Mouse (Mus musculus) embryo, embryonic 10.5 days (tissue): Measurements from ENCODE around the gene Shcbp1l.
"Not testable (repeated sequence)": the region's sequence is repeated elsewhere in the genome, so short reads cannot be mapped to it uniquely, and the experiment has no call there.

Experiments
- DNase-seq: peaks from one replicate; pipeline ENCODE4 v3.0.0-alpha.2; 2015; ENCODE audit warnings: low spot score

Gene Shcbp1l

DNA sequence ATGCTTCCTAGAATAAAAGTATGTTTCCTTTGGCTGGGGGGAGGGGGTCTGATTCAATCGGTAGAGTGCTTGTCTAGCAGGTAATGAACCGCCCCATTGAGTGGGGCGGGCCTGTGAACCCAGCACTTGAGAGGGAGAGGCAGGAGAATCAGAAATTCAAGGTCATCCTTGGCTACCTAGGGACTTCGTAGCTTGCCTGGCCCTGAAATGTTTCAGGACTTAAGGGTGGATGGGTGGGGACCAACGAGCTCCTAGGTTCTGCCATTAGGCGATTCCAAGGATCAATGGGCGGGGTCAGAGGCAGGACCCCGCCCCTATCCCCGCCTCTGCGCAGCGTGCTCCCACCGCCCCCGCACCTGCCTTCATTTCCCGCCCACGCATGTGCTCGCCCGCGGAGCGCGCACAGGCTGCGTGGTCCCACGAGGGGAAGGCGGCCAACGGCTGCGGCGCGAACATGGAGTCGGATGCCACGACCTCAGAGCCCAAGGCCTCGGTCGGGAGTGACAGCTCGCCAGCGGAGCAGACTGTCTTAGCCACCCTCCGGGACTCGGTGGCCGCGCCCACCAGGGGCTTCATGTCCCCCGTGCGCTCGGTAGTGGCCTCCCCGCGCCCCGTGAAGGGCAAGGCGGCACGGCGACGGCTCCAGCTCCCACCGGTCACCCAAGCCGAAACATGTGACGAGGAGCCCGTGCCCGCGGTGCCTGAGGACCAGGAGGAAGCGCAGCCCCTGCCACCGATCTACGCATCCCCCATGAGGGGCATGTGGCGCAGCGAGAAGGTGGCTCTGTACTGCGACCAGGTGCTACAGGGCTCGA, at the start of gene Shcbp1l:
Shcbp1l (plus strand) TSS at position 393 of the 815 bp plus-strand sequence.
- DNase-seq: peak; percentile 84

DNA sequence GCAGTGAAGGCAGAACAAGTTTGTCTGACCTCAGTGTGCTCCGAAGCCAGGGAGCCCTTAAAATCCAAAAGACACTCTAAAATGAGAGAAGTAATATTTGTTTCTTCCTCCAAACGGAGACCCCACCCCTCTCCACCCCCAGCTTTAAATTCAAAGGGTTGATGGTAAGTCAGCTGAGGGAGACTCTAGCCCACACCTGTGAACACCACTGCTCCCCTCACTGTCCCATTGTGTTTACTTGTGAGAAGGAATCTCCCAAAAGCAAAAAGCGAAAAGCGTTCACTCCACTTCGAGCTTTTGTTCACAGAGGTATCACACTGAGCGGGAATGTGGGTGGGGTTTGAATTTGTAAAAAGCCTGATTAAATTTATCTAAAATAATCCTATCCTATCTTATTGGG, 48.5 kb upstream of the Shcbp1l start:
- no peak for DNase-seq

DNA sequence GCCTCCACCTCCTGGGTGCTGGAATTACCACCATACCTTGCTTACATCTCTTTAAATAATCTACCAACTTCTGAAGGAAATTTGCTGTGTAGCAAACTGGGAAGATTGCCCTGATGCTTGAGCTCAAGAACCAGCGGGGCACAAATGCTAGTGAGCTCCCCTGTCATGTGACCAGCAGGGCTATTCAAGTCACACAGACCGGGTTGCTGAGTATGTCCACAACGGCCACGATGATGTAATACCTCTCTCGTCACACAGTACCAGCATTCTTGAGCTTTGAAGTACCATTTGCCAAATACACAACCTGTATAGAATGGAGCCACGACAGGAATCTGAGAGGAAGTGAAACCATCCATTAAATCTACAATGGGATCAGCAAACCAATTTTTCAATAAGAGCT, 46.4 kb upstream of the Shcbp1l start:
- DNase-seq: no peak

- no peak for DNase-seq
Observed at GRCm38 (mm10) chr1:153379832-153380231, 45.1 kb upstream of the Shcbp1l start.

DNA sequence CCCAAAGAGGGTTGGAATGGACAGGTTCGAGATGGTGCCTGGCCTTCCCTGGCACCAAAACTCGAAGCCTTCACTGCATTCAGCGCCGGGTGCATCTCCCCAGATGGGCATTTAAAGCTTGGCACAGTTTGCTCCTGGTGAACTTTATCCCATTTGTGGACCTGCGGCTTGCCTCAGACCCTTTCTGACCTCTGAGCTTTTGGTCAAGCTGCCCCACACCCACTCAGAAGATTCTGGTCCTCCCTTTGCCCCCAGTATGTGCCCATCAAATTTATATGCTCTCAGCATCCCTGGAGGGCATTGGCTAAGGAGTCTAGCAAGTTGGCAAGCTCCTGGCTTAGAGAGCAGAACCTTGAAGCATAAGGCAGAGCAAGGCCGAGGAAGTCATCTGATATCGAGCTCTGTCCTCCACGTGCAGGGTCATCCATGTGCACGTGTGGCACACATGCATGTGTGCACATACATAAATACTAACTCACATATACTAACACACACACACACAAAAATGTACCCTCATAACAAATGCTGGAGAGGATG, 44.1 kb upstream of the Shcbp1l start:
- no peak for DNase-seq

GRCm38 (mm10) chr1:153385081-153385480, 39.9 kb upstream of the Shcbp1l start:
- DNase-seq: no peak

DNA sequence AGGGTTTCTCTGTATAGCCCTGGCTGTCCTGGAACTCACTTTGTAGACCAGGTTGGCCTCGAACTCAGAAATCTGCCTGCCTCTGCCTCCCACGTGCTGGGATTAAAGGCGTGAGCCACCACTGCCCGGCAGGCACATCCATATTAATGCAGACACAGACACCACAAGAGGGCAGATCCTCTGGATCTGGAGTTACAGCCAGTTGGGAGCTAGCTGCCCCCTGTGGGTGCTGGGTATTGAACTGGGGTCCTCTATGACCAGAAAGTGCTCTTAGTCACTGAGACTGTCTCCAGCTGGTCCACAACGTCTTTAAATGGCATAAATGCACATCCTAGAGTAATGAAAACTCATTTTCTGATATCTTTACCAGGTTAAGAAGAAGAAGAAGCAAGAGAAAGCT, 39.3 kb upstream of the Shcbp1l start:
- not testable (repeated sequence) for DNase-seq

- DNase-seq: peak; percentile 93
Observed at GRCm38 (mm10) chr1:153386271-153387069, 38.5 kb upstream of the Shcbp1l start.

GRCm38 (mm10) chr1:153395706-153396105, 29.3 kb upstream of the Shcbp1l start:
- DNase-seq: not testable (repeated sequence)

DNA sequence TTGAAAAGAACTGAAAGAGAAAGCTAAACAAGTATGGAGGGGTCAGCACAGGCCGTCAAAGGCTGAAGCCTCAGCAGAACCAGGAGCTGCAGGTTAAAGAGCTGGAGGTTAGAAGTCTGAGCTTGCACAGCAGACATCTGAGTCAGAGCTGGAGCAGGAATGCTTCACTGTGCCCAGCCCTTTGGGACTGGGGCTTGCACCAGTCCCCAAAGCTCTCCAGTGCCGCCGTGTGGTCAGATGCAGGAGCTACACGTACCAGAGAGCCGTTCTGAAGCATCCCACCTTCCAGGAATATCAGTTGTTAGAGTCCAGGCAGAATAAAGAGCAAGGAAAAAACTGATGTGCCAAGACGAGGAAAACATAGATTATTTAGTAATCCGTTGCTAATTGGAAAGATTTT, 23.2 kb upstream of the Shcbp1l start:
- DNase-seq: peak; percentile 87

- DNase-seq: not testable (repeated sequence)
Observed at GRCm38 (mm10) chr1:153407641-153408040, 17.3 kb upstream of the Shcbp1l start.

DNA sequence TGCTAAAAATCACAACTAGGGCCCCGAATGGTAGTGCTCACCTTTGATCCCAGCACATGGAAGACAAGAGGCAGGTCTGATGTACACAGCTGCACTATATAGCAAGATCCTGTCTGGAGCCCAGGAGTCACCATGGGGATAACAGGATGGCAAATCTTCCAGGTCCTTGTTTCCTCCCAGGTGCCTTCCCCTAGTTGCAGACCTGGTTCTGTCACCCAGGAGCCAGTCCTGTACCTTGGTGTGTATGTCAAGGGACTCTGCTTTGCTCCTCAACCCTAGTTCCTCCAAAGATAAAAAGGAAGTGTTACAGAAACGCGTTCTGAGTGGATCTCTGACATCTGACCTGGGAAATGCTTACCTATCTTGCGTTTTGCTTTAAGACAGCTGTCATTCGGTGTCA, 16.7 kb upstream of the Shcbp1l start:
- not testable (repeated sequence) for DNase-seq

GRCm38 (mm10) chr1:153410915-153411314, 14.0 kb upstream of the Shcbp1l start:
- DNase-seq: not testable (repeated sequence)

GRCm38 (mm10) chr1:153411723-153412122, 13.2 kb upstream of the Shcbp1l start:
- no peak for DNase-seq

GRCm38 (mm10) chr1:153412663-153413396, 12.1 kb upstream of the Shcbp1l start:
- not testable (repeated sequence) for DNase-seq

DNA sequence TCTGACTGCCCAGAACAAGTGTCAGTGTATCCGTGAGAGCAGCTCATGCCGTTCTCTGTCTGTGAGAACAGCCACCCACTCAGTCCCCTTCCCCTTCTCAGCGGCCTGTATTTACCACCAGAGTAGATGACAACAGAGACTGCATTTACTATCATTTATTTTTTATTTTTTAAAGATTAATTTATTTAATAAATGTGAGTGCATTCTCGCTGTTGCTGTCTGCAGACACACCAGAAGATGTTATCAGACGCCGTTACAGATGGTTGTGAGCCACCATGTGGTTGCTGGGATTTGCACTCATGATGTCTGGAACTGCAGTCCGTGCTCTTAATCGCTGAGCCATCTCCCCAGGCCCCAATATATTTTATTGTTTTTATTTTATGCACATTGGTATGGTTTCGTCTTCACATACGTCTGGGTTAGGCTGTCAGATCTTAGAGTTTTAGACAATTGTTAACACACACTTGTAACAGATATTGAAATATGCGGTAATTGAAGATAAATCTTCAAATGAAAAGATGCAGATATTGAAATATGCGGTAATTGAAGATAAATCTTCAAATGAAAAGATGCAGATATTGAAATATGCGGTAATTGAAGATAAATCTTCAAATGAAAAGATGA, 11.5 kb upstream of the Shcbp1l start:
- DNase-seq: not testable (repeated sequence)

DNA sequence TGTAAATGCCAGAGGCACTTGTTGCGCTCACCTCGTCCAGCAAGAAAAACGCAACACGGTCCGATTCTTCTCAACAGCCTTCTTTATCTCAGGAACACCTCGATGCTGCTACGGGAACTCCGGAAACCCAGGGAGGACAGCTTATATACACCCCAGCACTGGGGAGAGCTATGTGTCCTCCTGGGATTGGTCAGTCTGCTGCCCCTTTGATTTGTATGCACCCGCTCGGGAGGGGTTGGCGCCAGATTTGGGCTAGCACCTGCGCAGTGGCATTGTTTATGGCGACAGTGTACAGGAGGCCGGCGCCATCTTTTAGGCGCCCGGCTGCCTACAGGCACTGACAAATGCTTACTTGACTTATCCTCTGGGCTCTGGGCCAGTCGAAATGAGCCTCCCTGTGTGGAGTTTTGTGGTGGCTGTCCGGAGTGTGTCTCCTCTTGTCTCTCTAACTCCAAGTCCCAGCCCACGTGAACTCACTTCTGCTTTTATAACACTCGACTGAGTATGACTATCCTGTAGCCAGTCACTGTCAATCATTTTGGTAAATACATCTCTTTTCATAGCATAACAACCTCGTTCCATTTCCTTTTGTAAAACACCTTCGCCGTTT, 10.7 kb upstream of the Shcbp1l start:
- DNase-seq: not testable (repeated sequence)

DNA sequence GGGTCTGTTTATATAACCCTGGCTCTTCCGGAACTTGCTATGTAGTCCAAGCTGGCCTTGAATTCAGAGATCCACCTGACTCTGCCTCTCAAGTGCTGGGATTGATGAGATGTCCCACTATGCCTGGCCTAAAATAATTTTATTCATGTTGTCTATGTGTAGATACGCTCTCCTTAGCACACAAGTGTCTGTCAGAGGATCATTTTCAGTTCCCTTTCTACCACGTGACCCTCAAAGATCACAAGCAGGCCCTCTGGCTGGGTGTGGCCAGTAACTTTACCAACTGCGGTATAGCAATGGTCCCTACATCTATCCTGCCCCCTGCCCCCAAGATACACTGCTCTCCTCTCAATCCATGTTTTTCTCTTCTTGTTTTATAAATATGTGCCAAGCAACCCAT, 10.0 kb upstream of the Shcbp1l start:
- DNase-seq: no peak

DNA sequence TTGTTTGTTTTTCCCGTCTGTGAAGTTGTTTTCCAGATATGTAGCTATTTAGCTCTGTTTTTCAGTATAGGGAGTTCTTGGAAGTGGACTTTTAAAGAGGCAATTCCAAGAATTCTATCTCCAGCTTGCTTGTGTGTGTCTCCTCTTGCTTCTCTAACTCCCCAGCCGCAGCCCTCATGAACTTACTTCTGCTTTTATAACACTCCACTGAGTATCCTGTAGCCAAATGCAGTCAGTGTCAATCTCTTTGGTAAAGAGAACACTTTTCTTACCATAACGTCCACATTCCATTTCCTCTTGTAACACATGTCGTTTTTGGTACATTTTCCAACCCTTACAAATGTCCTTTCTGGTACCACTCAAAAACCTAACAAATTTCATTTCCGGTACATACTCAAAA, 9.2 kb upstream of the Shcbp1l start:
- DNase-seq: not testable (repeated sequence)

DNA sequence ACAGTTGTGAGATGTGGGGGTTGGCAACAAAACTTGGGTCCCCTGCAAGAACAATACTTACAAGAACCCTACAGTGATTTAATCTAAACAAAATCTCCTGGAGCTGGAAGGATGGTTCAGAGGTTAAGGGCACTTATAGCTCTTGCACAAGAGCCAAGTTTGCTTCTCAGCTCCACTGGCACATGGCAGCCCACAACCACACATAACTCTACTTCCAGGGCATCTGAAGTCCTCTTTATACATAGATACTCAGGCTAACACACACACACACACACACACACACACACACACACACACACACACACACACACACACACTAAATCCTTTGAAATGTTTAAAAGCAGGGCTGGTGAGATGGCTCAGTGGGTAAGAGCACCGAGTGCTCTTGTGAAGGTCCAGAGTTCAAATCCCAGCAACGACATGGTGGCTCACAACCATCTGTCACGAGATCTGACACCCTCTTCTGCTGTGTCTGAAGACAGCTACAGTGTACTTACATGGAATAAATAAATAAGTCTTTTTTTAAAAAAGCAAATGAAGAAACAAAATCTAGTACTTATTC, 8.6 kb upstream of the Shcbp1l start:
- DNase-seq: not testable (repeated sequence)

- not testable (repeated sequence) for DNase-seq
Observed at GRCm38 (mm10) chr1:153417805-153418204, 7.2 kb upstream of the Shcbp1l start.
